Comparison of ENCODE assay signal across 7 mouse cellular contexts in genomic region chr9:121710584-121710975, GRCm38 (mm10). TPM values are rescaled to one million over a fixed set of nuclear protein-coding genes. Genes with fewer than 3 reads are reported as not detected.
DNase-seq lines count a peak whose midpoint lies in the region; ATAC-seq and TF ChIP-seq lines count a peak whose summit lies in the region.

No protein-coding gene starts in this region.

- H3K9ac ChIP-seq in hindbrain, embryonic 16.5 days (ENCODE audit: low read depth, low read length), result peak overlapping the region; percentile 91

- WGBS in hindbrain, embryonic 16.5 days, result 2% methylated on average over 18 of the region's 18 CpGs

- no peak for TF ChIP-seq CTCF in testis, adult 2 months (IDR thresholded peaks at IDR 0.05; ENCODE audit: control insufficient read depth, insufficient read depth, insufficient replicate concordance, low read depth, low read length)
- no peak for TF ChIP-seq CTCF in cortical plate, adult 2 months (IDR thresholded peaks at IDR 0.05; ENCODE audit: extremely low read depth, insufficient read depth, low read length)

- H3K36me3 ChIP-seq in testis, adult 2 months (ENCODE audit: control insufficient read depth, insufficient read depth, low read length), result no peaks in the 10 kb centered on the region
- H3K36me3 ChIP-seq in hindbrain, embryonic 16.5 days (ENCODE audit: control insufficient read depth, insufficient read depth, low read length), result peaks cover 7% of the 10 kb centered on the region

- H3K4me2 ChIP-seq in hindbrain, embryonic 16.5 days (ENCODE audit: low read length), result peak overlapping the region; percentile 82

- no peak for DNase-seq in testis, postnatal 10 days (ENCODE audit: low spot score)
- peak; percentile 43 for DNase-seq in lung, postnatal 14 days
- DNase-seq in layer of hippocampus, postnatal 25 days (ENCODE audit: extremely low spot score in 1 of 2, low spot score in 1 of 2), result no peak
- no peak for DNase-seq in ovary, postnatal 36 days (ENCODE audit: low spot score)

- no peaks in the 10 kb centered on the region for H3K9me3 ChIP-seq in hindbrain, embryonic 16.5 days (ENCODE audit: control insufficient read depth, low read length)

- no peak for TF ChIP-seq POLR2A in testis, adult 2 months (IDR thresholded peaks at IDR 0.05; ENCODE audit: control insufficient read depth, low read depth, low read length)
- no peak for TF ChIP-seq POLR2A in cortical plate, adult 2 months (IDR thresholded peaks at IDR 0.05; ENCODE audit: extremely low read depth, insufficient read depth, low read length)

- no peak for ATAC-seq in hindbrain, embryonic 16.5 days

- H3K27me3 ChIP-seq in testis, adult 2 months (ENCODE audit: control insufficient read depth, insufficient read depth, low read length), result no peaks in the 10 kb centered on the region
- H3K27me3 ChIP-seq in hindbrain, embryonic 16.5 days (replicated peaks; ENCODE audit: control insufficient read depth, insufficient read depth, low read length), result no peaks in the 10 kb centered on the region

- peaks cover 8% of the 10 kb centered on the region for H3K4me1 ChIP-seq in testis, adult 2 months (ENCODE audit: control insufficient read depth, insufficient read depth, low read length)
- peaks cover 5% of the 10 kb centered on the region for H3K4me1 ChIP-seq in cortical plate, adult 2 months (ENCODE audit: control insufficient read depth, insufficient read depth, low read length)
- peaks cover 16% of the 10 kb centered on the region for H3K4me1 ChIP-seq in hindbrain, embryonic 16.5 days (ENCODE audit: control insufficient read depth, insufficient read depth, low read depth, low read length)

- peak overlapping the region; percentile 74 for H3K4me3 ChIP-seq in testis, adult 2 months (ENCODE audit: control insufficient read depth, low read depth, low read length)
- H3K4me3 ChIP-seq in cortical plate, adult 2 months (ENCODE audit: insufficient read depth, low read length), result peak overlapping the region; percentile 94
- H3K4me3 ChIP-seq in hindbrain, embryonic 16.5 days (ENCODE audit: low read length), result peak overlapping the region; percentile 93

- peak overlapping the region; percentile 5; the same call in 1 of the 2 replicates for H3K27ac ChIP-seq in testis, adult 2 months (ENCODE audit: control insufficient read depth, insufficient read depth, low read depth, low read length)
- H3K27ac ChIP-seq in cortical plate, adult 2 months (ENCODE audit: insufficient read depth, low read length), result peak overlapping the region; percentile 88
- peak overlapping the region; percentile 95 for H3K27ac ChIP-seq in hindbrain, embryonic 16.5 days (ENCODE audit: low read depth, low read length)

RNA-seq across cellular contexts. Expression of gene Ss18l2, which starts 0.5 kb away (rescaled TPM):
- 10.1 and 11.6 TPM in 2 replicates for polyA plus RNA-seq in testis, adult 2 months (2012; rRNA removed)
- polyA plus RNA-seq in cortical plate, adult 2 months (2012; rRNA removed), result 119 and 120 TPM in 2 replicates
- 171 and 184 TPM in 2 replicates for polyA plus RNA-seq in hindbrain, embryonic 16.5 days (2015; fragmentation: Nextera tagmentation; extraction: Ambion mirVana)
- total RNA-seq in layer of hippocampus, postnatal 25 days (2021), result 10 to 100 TPM; 80.2 to 90.3 TPM

RNA-seq across cellular contexts. Expression of gene Sec22c, which starts 5.3 kb away (rescaled TPM):
- polyA plus RNA-seq in testis, adult 2 months (2012; rRNA removed), result 9.7 and 11.0 TPM in 2 replicates
- 13.9 and 15.4 TPM in 2 replicates for polyA plus RNA-seq in cortical plate, adult 2 months (2012; rRNA removed)
- 29.2 and 30.4 TPM in 2 replicates for polyA plus RNA-seq in hindbrain, embryonic 16.5 days (2015; fragmentation: Nextera tagmentation; extraction: Ambion mirVana)
- 10 to 100 TPM; 26.3 to 32.7 TPM for total RNA-seq in layer of hippocampus, postnatal 25 days (2021)

RNA-seq across cellular contexts. Expression of gene Nktr, which starts 8.4 kb away (rescaled TPM):
- 58.4 and 61.9 TPM in 2 replicates for polyA plus RNA-seq in testis, adult 2 months (2012; rRNA removed)
- polyA plus RNA-seq in cortical plate, adult 2 months (2012; rRNA removed), result 127 and 133 TPM in 2 replicates
- 43.2 and 44.4 TPM in 2 replicates for polyA plus RNA-seq in hindbrain, embryonic 16.5 days (2015; fragmentation: Nextera tagmentation; extraction: Ambion mirVana)
- 100 to 1,000 TPM in 1 of 2 experiments, 10 to 100 TPM in 1; 71.9 to 123 TPM for total RNA-seq in layer of hippocampus, postnatal 25 days (2021)

RNA-seq across cellular contexts. Expression of gene Zfp651, which starts 48.5 kb away (rescaled TPM):
- 4.9 and 5.3 TPM in 2 replicates for polyA plus RNA-seq in testis, adult 2 months (2012; rRNA removed)
- 97.8 and 115 TPM in 2 replicates for polyA plus RNA-seq in cortical plate, adult 2 months (2012; rRNA removed)
- polyA plus RNA-seq in hindbrain, embryonic 16.5 days (2015; fragmentation: Nextera tagmentation; extraction: Ambion mirVana), result 15.0 and 22.8 TPM in 2 replicates
- 100 to 1,000 TPM; 101 to 109 TPM for total RNA-seq in layer of hippocampus, postnatal 25 days (2021)

Comparison
In these comparisons a context has a peak if more than half of its experiments do, and no peak if none do; other contexts are left out.
1. H3K27ac ChIP-seq: peak in every context shown above with its lines; median percentile 95 in hindbrain, embryonic 16.5 days; 88 in cortical plate, adult 2 months; 5 in testis, adult 2 months.